ENCODE assay signal across 11 mouse cellular contexts in genomic region chr2:59841944-59842343, GRCm38 (mm10). TPM values are rescaled to one million over a fixed set of nuclear protein-coding genes. Genes with fewer than 3 reads are reported as not detected.
A peak's percentile ranks its signal among the peaks of the same experiment; 100 is the strongest.
DNase-seq lines count a peak whose midpoint lies in the region; ATAC-seq and TF ChIP-seq lines count a peak whose summit lies in the region.
"Had no signal": no experiment of that assay in that cellular context is flagged by ENCODE, and none has a peak within 500 bp of the region (broad histone marks: within the 10 kb centered on the region; RNA-seq: fewer than 3 reads in every experiment).

No protein-coding gene starts in this region.

- H3K9ac ChIP-seq in kidney, embryonic 16.5 days (replicated peaks; ENCODE audit: low read length): no peak overlapping the region
- H3K9ac ChIP-seq in MEL (ENCODE audit: control insufficient read depth, low read depth, low read length, poor library complexity, severe bottlenecking): peak overlapping the region; percentile 74

- no peak for TF ChIP-seq RAD21 in MEL (IDR thresholded peaks at IDR 0.05; ENCODE audit: low read depth, low read length)

- no peak overlapping the region for H3K4me3 ChIP-seq in gastrocnemius, adult 2 months
- H3K4me3 ChIP-seq in kidney, embryonic 16.5 days (ENCODE audit: low read length): no peak overlapping the region
- peak overlapping the region; percentile 66 to 87 for H3K4me3 ChIP-seq in MEL (ENCODE audit: control insufficient read depth in 1 of 2, insufficient read depth in 1 of 2, low read depth in 2 of 2, low read length in 2 of 2)

- H3K36me3 ChIP-seq in kidney, embryonic 16.5 days (ENCODE audit: insufficient read depth, low read length): peaks cover 68% of the 10 kb centered on the region
- no peaks in the 10 kb centered on the region; a peak in 2 of 4 replicates for H3K36me3 ChIP-seq in MEL (ENCODE audit: control insufficient read depth in 1 of 2, insufficient read depth in 2 of 2, low read length in 2 of 2)

- intact Hi-C loops in gastrocnemius, adult 2 months (cut with DNase I): no loop called here

- no peak for DNase-seq in gastrocnemius, adult 2 months
- no peak for DNase-seq in gastrocnemius, adult 18-20 months (ENCODE audit: low spot score)
- DNase-seq in kidney, postnatal 14 days: no peak
- DNase-seq in MEL (ENCODE audit: low read depth, low spot score): peak; percentile 63
- peak; percentile 81 for DNase-seq in large intestine, adult 2 months (ENCODE audit: low read depth, low spot score)
- DNase-seq in T-cell, adult 2 months (ENCODE audit: low spot score): no peak
- DNase-seq: cerebellum, adult 8-10 months; spleen, adult 18-20 months had no signal

- TF ChIP-seq POLR2A in MEL (IDR thresholded peaks at IDR 0.05; ENCODE audit: control insufficient read depth in 1 of 2, insufficient read depth in 1 of 2, low read depth in 1 of 2, low read length in 2 of 2, poor library complexity in 1 of 2): peak in 1 of 2 experiments; percentile 2; a peak in 1 of 4 replicates

- peaks cover 1% of the 10 kb centered on the region; the same call in 1 of the 2 replicates for H3K79me2 ChIP-seq in MEL (ENCODE audit: control insufficient read depth, insufficient read depth, low read length, poor library complexity)

- TF ChIP-seq EP300 in MEL (IDR thresholded peaks at IDR 0.05; ENCODE audit: low read depth in 1 of 2, low read length in 2 of 2): no peak

- H3K4me2 ChIP-seq in kidney, embryonic 16.5 days (replicated peaks; ENCODE audit: low read depth, low read length): no peak overlapping the region
- H3K4me2 ChIP-seq: midbrain, embryonic 11.5 days had no signal

- WGBS in kidney, embryonic 16.5 days: 68% methylated on average over 11 of the region's 11 CpGs
- 34% methylated on average over 11 of the region's 11 CpGs for WGBS in large intestine, adult 2 months

- ATAC-seq in kidney, embryonic 16.5 days (ENCODE audit: low FRiP score, low TSS enrichment): no peak
- ATAC-seq in megakaryocyte, adult 5-6 weeks (ENCODE audit: poor library complexity, severe bottlenecking): no peak

- H3K27ac ChIP-seq in gastrocnemius, adult 2 months: peak overlapping the region; percentile 63
- peak overlapping the region; percentile 67 for H3K27ac ChIP-seq in kidney, embryonic 16.5 days (ENCODE audit: low read length)
- peak overlapping the region; percentile 72 for H3K27ac ChIP-seq in MEL (ENCODE audit: control insufficient read depth, low read depth, low read length)

- peaks cover 8% of the 10 kb centered on the region for H3K4me1 ChIP-seq in kidney, embryonic 16.5 days (ENCODE audit: insufficient read depth, low read length)
- H3K4me1 ChIP-seq in MEL (ENCODE audit: control insufficient read depth in 1 of 2, insufficient read depth in 2 of 2, low read length in 2 of 2): peaks cover 2 to 9% of the 10 kb centered on the region in 2 experiments; a peak in 2 of 4 replicates

- H3K9me3 ChIP-seq in kidney, embryonic 16.5 days (ENCODE audit: low read length): no peaks in the 10 kb centered on the region
- no peaks in the 10 kb centered on the region for H3K9me3 ChIP-seq in MEL (replicated peaks; ENCODE audit: insufficient read depth, low read length)

- H3K27me3 ChIP-seq in kidney, embryonic 16.5 days (ENCODE audit: insufficient read depth, low read length): no peaks in the 10 kb centered on the region
- H3K27me3 ChIP-seq in MEL (ENCODE audit: control insufficient read depth in 1 of 2, insufficient read depth in 2 of 2, low read length in 2 of 2): no peaks in the 10 kb centered on the region

- no peak for TF ChIP-seq CTCF in gastrocnemius, adult 2 months (IDR thresholded peaks at IDR 0.05)
- TF ChIP-seq CTCF in MEL (IDR thresholded peaks at IDR 0.05 in 2 of 3, conservative IDR thresholded peaks at IDR 0.05 in 1 of 3; ENCODE audit: control insufficient read depth in 1 of 3, insufficient read depth in 1 of 3, low read depth in 2 of 3, low read length in 3 of 3, poor library complexity in 1 of 3, severe bottlenecking in 1 of 3): no peak

TF ChIP-seq in MEL, 35 proteins besides CTCF, POLR2A, EP300 and RAD21:
- peak in 1 of 2 experiments; percentile 58; a peak in 1 of 4 replicates for TF ChIP-seq USF2 (IDR thresholded peaks at IDR 0.05; ENCODE audit: borderline replicate concordance in 1 of 2, insufficient read depth in 1 of 2, low read depth in 1 of 2, low read length in 2 of 2)
- TF ChIP-seq MYB (IDR thresholded peaks at IDR 0.05; ENCODE audit: low read depth, low read length): no peak
- no peak for TF ChIP-seq E2F4 (IDR thresholded peaks at IDR 0.05; ENCODE audit: borderline replicate concordance, low read depth, low read length)
- TF ChIP-seq JUND (IDR thresholded peaks at IDR 0.05; ENCODE audit: low read depth, low read length): no peak
- no peak for TF ChIP-seq CHD2 (IDR thresholded peaks at IDR 0.05; ENCODE audit: low read length)
- no peak for TF ChIP-seq SMC3 (IDR thresholded peaks at IDR 0.05; ENCODE audit: low read depth, low read length)
- no peak for TF ChIP-seq ZMIZ1 (IDR thresholded peaks at IDR 0.05; ENCODE audit: low read depth, low read length)
- no peak for TF ChIP-seq ELF1 (IDR thresholded peaks at IDR 0.05; ENCODE audit: low read depth, low read length)
- TF ChIP-seq GABPA (IDR thresholded peaks at IDR 0.05; ENCODE audit: low read depth, low read length): no peak
- 0 out of 2 replicates have a peak, but pooled peaks have one; percentile 23 for TF ChIP-seq TBP (IDR thresholded peaks at IDR 0.05; ENCODE audit: low read depth, low read length)
- TF ChIP-seq ETS1 (IDR thresholded peaks at IDR 0.05; ENCODE audit: low read depth, low read length): no peak
- TF ChIP-seq MEF2A (IDR thresholded peaks at IDR 0.05; ENCODE audit: extremely low read depth, insufficient replicate concordance, low read depth, low read length, poor library complexity, severe bottlenecking): no peak
- TF ChIP-seq BHLHE40 (IDR thresholded peaks at IDR 0.05; ENCODE audit: borderline replicate concordance, low read depth, low read length): no peak
- peak; percentile 88 for TF ChIP-seq USF1 (IDR thresholded peaks at IDR 0.05; ENCODE audit: low read depth, low read length)
- TF ChIP-seq HCFC1 (IDR thresholded peaks at IDR 0.05; ENCODE audit: low read depth, low read length): no peak
- no peak for TF ChIP-seq POLR2AphosphoS5 (IDR thresholded peaks at IDR 0.05; ENCODE audit: borderline replicate concordance, low read depth, low read length)
- no peak for TF ChIP-seq RCOR1 (IDR thresholded peaks at IDR 0.05; ENCODE audit: low read depth, low read length)
- TF ChIP-seq GATA1 (IDR thresholded peaks at IDR 0.05; ENCODE audit: low read depth, low read length): no peak
- no peak for TF ChIP-seq KAT2A (conservative IDR thresholded peaks at IDR 0.05; ENCODE audit: low read depth, low read length)
- peak; percentile 34; the same call in 1 of the 2 replicates for TF ChIP-seq MYC (IDR thresholded peaks at IDR 0.05; ENCODE audit: low read depth, low read length)
- no peak for TF ChIP-seq UBTF (IDR thresholded peaks at IDR 0.05; ENCODE audit: borderline replicate concordance, insufficient read depth, low read depth, low read length)
- peak; percentile 8; the same call in 1 of the 2 replicates for TF ChIP-seq SIN3A (IDR thresholded peaks at IDR 0.05; ENCODE audit: low read length)

RNA-seq across cellular contexts. Expression of gene Wdsub1, which starts 40.4 kb away (rescaled TPM):
- 10 to 100 TPM; 12.0 to 18.4 TPM for total RNA-seq in gastrocnemius, adult 2 months (2021)
- 10 to 100 TPM in 1 of 2 experiments, 1 to 10 TPM in 1; 9.6 to 12.5 TPM for total RNA-seq in gastrocnemius, adult 18-20 months (2021)
- polyA plus RNA-seq in kidney, embryonic 16.5 days (2015; fragmentation: Nextera tagmentation; extraction: Ambion mirVana): 41.9 and 47.4 TPM in 2 replicates
- total RNA-seq in MEL (2012; rRNA removed): 16.5 and 19.3 TPM in 2 replicates
- 10 to 100 TPM in 1 of 2 experiments, not detected in 1; 19.5 TPM for polyA plus RNA-seq in MEL (2012; ENCODE audit: insufficient read depth in 1 of 2, insufficient read length in 2 of 2, low read depth in 1 of 2, low replicate concordance in 2 of 2, missing spikeins in 1 of 2)
- 26.6 and 33.0 TPM in 2 replicates for polyA plus RNA-seq in large intestine, adult 2 months (2012; rRNA removed)
- 11.6 and 14.3 TPM in 2 replicates for total RNA-seq in megakaryocyte, adult 5-6 weeks (2015)
- total RNA-seq in megakaryocyte, adult 5-6 weeks (2017): 21.3 and 31.0 TPM in 2 replicates

Comparison
In these comparisons a context has a peak if more than half of its experiments do, and no peak if none do; other contexts are left out.
1. DNase-seq: peak in MEL (single experiment) and large intestine, adult 2 months (single experiment); none in gastrocnemius, adult 2 months (single experiment), gastrocnemius, adult 18-20 months (single experiment), kidney, postnatal 14 days (single experiment) and T-cell, adult 2 months (single experiment).
2. H3K4me3 ChIP-seq: peak in MEL (2 of 2); none in gastrocnemius, adult 2 months (single experiment) and kidney, embryonic 16.5 days (single experiment).
3. Peak in every context shown above with its lines, with median percentiles within 50 percentile points of each other: H3K27ac ChIP-seq.